Mouse (Mus musculus): ENCODE results near the gene Zfp300. TPM values are rescaled to one million over a fixed set of nuclear protein-coding genes. Genes with fewer than 3 reads are reported as not detected.

Gene Zfp300
- polyA plus RNA-seq, 1 experiment from 2014 or later: 1.5 TPM

Other genes starting within 250 kb of the Zfp300 start
- 18.8 and 19.3 TPM in 2 replicates for gene Timp1, start 219.4 kb downstream of the Zfp300 start, polyA plus RNA-seq (2015; fragmentation: Nextera tagmentation; extraction: Ambion mirVana)
- gene Syn1, start 168.5 kb downstream of the Zfp300 start, polyA plus RNA-seq (2015; fragmentation: Nextera tagmentation; extraction: Ambion mirVana): 0.87 and 1.1 TPM in 2 replicates
- gene Cfp, start 158.0 kb downstream of the Zfp300 start, polyA plus RNA-seq (2015; fragmentation: Nextera tagmentation; extraction: Ambion mirVana): 9.2 and 10.9 TPM in 2 replicates
- gene Elk1, start 138.9 kb downstream of the Zfp300 start, polyA plus RNA-seq (2015; fragmentation: Nextera tagmentation; extraction: Ambion mirVana): 9.8 and 10.7 TPM in 2 replicates
- 41.0 and 44.7 TPM in 2 replicates for gene Uxt, start 127.5 kb downstream of the Zfp300 start, polyA plus RNA-seq (2015; fragmentation: Nextera tagmentation; extraction: Ambion mirVana)
- 5.5 and 6.2 TPM in 2 replicates for gene Zfp182, start 27.2 kb downstream of the Zfp300 start, polyA plus RNA-seq (2015; fragmentation: Nextera tagmentation; extraction: Ambion mirVana)
- gene Spaca5, start 21.1 kb downstream of the Zfp300 start, polyA plus RNA-seq (2015; fragmentation: Nextera tagmentation; extraction: Ambion mirVana): not detected in 2 replicates
- not detected in 2 replicates for gene Ssxa1, start 26.3 kb upstream of the Zfp300 start, polyA plus RNA-seq (2015; fragmentation: Nextera tagmentation; extraction: Ambion mirVana)
- not detected in 2 replicates for gene Gm21876, start 86.1 kb upstream of the Zfp300 start, polyA plus RNA-seq (2015; fragmentation: Nextera tagmentation; extraction: Ambion mirVana)